Mouse (Mus musculus): ENCODE measurements around the gene Golm1. TPM values are rescaled to one million over a fixed set of nuclear protein-coding genes. Genes with fewer than 3 reads are reported as not detected.
A peak's percentile ranks its signal among the peaks of the same experiment; 100 is the strongest.
"Not testable (repeated sequence)": the region's sequence is repeated elsewhere in the genome, so short reads cannot be mapped to it uniquely, and the experiment has no call there.

Gene Golm1
- total RNA-seq, 2 experiments from 2014 or later, result 67.4 to 71.8 TPM

- Histone ChIP-seq H3K4me3 (no peak overlapping the region), H3K27ac (no peak overlapping the region)
- TF ChIP-seq CTCF (conservative IDR thresholded peaks at IDR 0.05), result no peak
- DNase-seq (ENCODE audit: low spot score in 2 of 2), result no peak
Measured at GRCm38 (mm10) chr13:59624389-59624788, 51.2 kb downstream of the Golm1 start.

GRCm38 (mm10) chr13:59621643-59622489, 53.7 kb downstream of the Golm1 start:
- no peak overlapping the region for H3K27ac ChIP-seq
- no peak for DNase-seq (ENCODE audit: low spot score in 2 of 2)
- no peak for TF ChIP-seq CTCF (conservative IDR thresholded peaks at IDR 0.05)
- no peak overlapping the region for H3K4me3 ChIP-seq

GRCm38 (mm10) chr13:59618463-59618862, 57.1 kb downstream of the Golm1 start:
- no peak for DNase-seq (ENCODE audit: low spot score in 2 of 2)
- no peak overlapping the region for H3K27ac ChIP-seq
- no peak for TF ChIP-seq CTCF (conservative IDR thresholded peaks at IDR 0.05)
- H3K4me3 ChIP-seq, result no peak overlapping the region

GRCm38 (mm10) chr13:59615554-59615953, 60.1 kb downstream of the Golm1 start:
- Histone ChIP-seq H3K4me3 (no peak overlapping the region), H3K27ac (peak overlapping the region; percentile 1; the same call in 1 of the 2 replicates)
- no peak for TF ChIP-seq CTCF (conservative IDR thresholded peaks at IDR 0.05)
- no peak for DNase-seq (ENCODE audit: low spot score in 2 of 2)

- DNase-seq (ENCODE audit: low spot score in 2 of 2), result no peak
- Histone ChIP-seq H3K4me3 (no peak overlapping the region), H3K27ac (peak overlapping the region; percentile 1; the same call in 1 of the 2 replicates)
- no peak for TF ChIP-seq CTCF (conservative IDR thresholded peaks at IDR 0.05)
Measured at GRCm38 (mm10) chr13:59615152-59615551, 60.5 kb downstream of the Golm1 start.

- no peak for DNase-seq (ENCODE audit: low spot score in 2 of 2)
- no peak for TF ChIP-seq CTCF (conservative IDR thresholded peaks at IDR 0.05)
- no peak overlapping the region for H3K27ac ChIP-seq
- H3K4me3 ChIP-seq, result no peak overlapping the region
Measured at GRCm38 (mm10) chr13:59613868-59614267, 61.7 kb downstream of the Golm1 start.

GRCm38 (mm10) chr13:59610437-59610836, 65.2 kb downstream of the Golm1 start:
- no peak for TF ChIP-seq CTCF (conservative IDR thresholded peaks at IDR 0.05)
- no peak overlapping the region for H3K4me3 ChIP-seq
- no peak for DNase-seq (ENCODE audit: low spot score in 2 of 2)
- H3K27ac ChIP-seq, result no peak overlapping the region

GRCm38 (mm10) chr13:59609885-59610284, 65.7 kb downstream of the Golm1 start:
- Histone ChIP-seq H3K4me3 (no peak overlapping the region), H3K27ac (no peak overlapping the region)
- TF ChIP-seq CTCF (conservative IDR thresholded peaks at IDR 0.05), result no peak
- no peak for DNase-seq (ENCODE audit: low spot score in 2 of 2)

GRCm38 (mm10) chr13:59605221-59605922, 70.2 kb downstream of the Golm1 start:
- no peak for TF ChIP-seq CTCF (conservative IDR thresholded peaks at IDR 0.05)
- DNase-seq (ENCODE audit: low spot score in 2 of 2), result no peak
- H3K27ac ChIP-seq, result no peak overlapping the region

GRCm38 (mm10) chr13:59604511-59604910, 71.1 kb downstream of the Golm1 start:
- no peak for TF ChIP-seq CTCF (conservative IDR thresholded peaks at IDR 0.05)
- Histone ChIP-seq H3K4me3 (no peak overlapping the region), H3K27ac (no peak overlapping the region)
- DNase-seq (ENCODE audit: low spot score in 2 of 2), result no peak

More at GRCm38 (mm10) chr13:59605221-59605922, 70.2 kb downstream of the Golm1 start:
- no peak overlapping the region for H3K4me3 ChIP-seq

GRCm38 (mm10) chr13:59603096-59603495, 72.5 kb downstream of the Golm1 start:
- TF ChIP-seq CTCF (conservative IDR thresholded peaks at IDR 0.05), result no peak
- Histone ChIP-seq H3K27ac (no peak overlapping the region), H3K4me3 (no peak overlapping the region)
- DNase-seq (ENCODE audit: low spot score in 2 of 2), result no peak

- no peak for TF ChIP-seq CTCF (conservative IDR thresholded peaks at IDR 0.05)
- Histone ChIP-seq H3K27ac (no peak overlapping the region), H3K4me3 (no peak overlapping the region)
- no peak for DNase-seq (ENCODE audit: low spot score in 2 of 2)
Measured at GRCm38 (mm10) chr13:59592630-59593029, 83.0 kb downstream of the Golm1 start.

GRCm38 (mm10) chr13:59592058-59592457, 83.6 kb downstream of the Golm1 start:
- not testable (repeated sequence) for H3K27ac ChIP-seq; DNase-seq (ENCODE audit: low spot score in 2 of 2); H3K4me3 ChIP-seq

Data from layer of hippocampus, adult 2 months (tissue).